Mouse (Mus musculus): ENCODE measurements around the gene Atp2a3.

DNA sequence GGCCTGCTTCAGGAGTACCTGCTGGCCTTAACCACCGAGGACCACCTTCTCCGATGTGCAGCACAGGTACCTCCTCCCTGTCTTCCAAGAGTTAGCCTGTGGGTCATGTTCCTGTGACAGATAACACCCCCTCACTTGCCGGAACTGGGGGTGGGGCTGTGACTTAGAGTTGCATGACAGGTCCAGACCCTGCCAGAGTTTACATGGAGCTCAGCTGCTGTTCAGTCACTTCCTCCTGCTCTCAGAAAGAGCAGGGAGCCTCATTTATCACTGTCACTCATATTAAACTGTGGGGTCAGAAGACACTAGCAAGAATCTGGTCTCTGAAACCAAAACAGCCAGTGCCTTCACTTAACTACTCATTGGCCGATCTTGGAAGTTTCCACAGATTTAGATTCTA, 37.9 kb upstream of the Atp2a3 start:
- TF ChIP-seq EP300 (IDR thresholded peaks at IDR 0.05; ENCODE audit: insufficient read depth, low read depth, low read length): no peak
- no peak for TF ChIP-seq CTCF (IDR thresholded peaks at IDR 0.05; ENCODE audit: low read depth, low read length)
- TF ChIP-seq POLR2A (IDR thresholded peaks at IDR 0.05; ENCODE audit: insufficient read depth, low read length): no peak
